ENCODE assay signal across 10 mouse cellular contexts in genomic region chr8:92673101-92673500, GRCm38 (mm10). TPM values are rescaled to one million over a fixed set of nuclear protein-coding genes. Genes with fewer than 3 reads are reported as not detected.
DNase-seq lines count a peak whose midpoint lies in the region; ATAC-seq and TF ChIP-seq lines count a peak whose summit lies in the region.
"Had no signal": no experiment of that assay in that cellular context is flagged by ENCODE, and none has a peak within 500 bp of the region (broad histone marks: within the 10 kb centered on the region; RNA-seq: fewer than 3 reads in every experiment).

No protein-coding gene starts in this region.

- peaks cover 46% of the 10 kb centered on the region for H3K27me3 ChIP-seq in neural tube, embryonic 11.5 days (ENCODE audit: control insufficient read depth, insufficient read depth, low read length)
- peaks cover 86% of the 10 kb centered on the region for H3K27me3 ChIP-seq in limb, embryonic 14.5 days (ENCODE audit: control insufficient read depth, insufficient read depth, low read length)

- TF ChIP-seq CTCF in gastrocnemius, adult 2 months (IDR thresholded peaks at IDR 0.05), result no peak

- no peak overlapping the region for H3K27ac ChIP-seq in gastrocnemius, adult 2 months
- no peak overlapping the region for H3K27ac ChIP-seq in neural tube, embryonic 11.5 days (ENCODE audit: low read depth, low read length)
- no peak overlapping the region for H3K27ac ChIP-seq in limb, embryonic 14.5 days (replicated peaks; ENCODE audit: low read depth, low read length)
- H3K27ac ChIP-seq: liver, embryonic 14.5 days had no signal

- H3K4me2 ChIP-seq in neural tube, embryonic 11.5 days (ENCODE audit: low read depth), result peak overlapping the region; percentile 96
- peak overlapping the region; percentile 75 for H3K4me2 ChIP-seq in limb, embryonic 14.5 days (replicated peaks; ENCODE audit: low read depth, low read length, severe bottlenecking)

- no peaks in the 10 kb centered on the region for H3K9me3 ChIP-seq in neural tube, embryonic 11.5 days (ENCODE audit: control insufficient read depth, low read length)
- H3K9me3 ChIP-seq in limb, embryonic 14.5 days (ENCODE audit: control insufficient read depth, low read length), result no peaks in the 10 kb centered on the region

- no peaks in the 10 kb centered on the region for H3K36me3 ChIP-seq in neural tube, embryonic 11.5 days (ENCODE audit: control insufficient read depth, insufficient read depth, low read length)
- no peaks in the 10 kb centered on the region for H3K36me3 ChIP-seq in limb, embryonic 14.5 days (ENCODE audit: control insufficient read depth, insufficient read depth, low read length)

- peak overlapping the region; percentile 55 for H3K4me3 ChIP-seq in gastrocnemius, adult 2 months
- H3K4me3 ChIP-seq in neural tube, embryonic 11.5 days (ENCODE audit: low read depth, low read length), result peak overlapping the region; percentile 46
- H3K4me3 ChIP-seq in limb, embryonic 14.5 days (replicated peaks; ENCODE audit: low read length), result peak overlapping the region; percentile 45

- no peak overlapping the region for H3K9ac ChIP-seq in neural tube, embryonic 11.5 days (ENCODE audit: low read length)
- H3K9ac ChIP-seq in limb, embryonic 14.5 days (ENCODE audit: low read depth, low read length, severe bottlenecking), result no peak overlapping the region
- H3K9ac ChIP-seq: liver, embryonic 14.5 days had no signal

- no peak for TF ChIP-seq POLR2A in limb, embryonic 14.5 days (IDR thresholded peaks at IDR 0.05; ENCODE audit: borderline replicate concordance, extremely low read depth, insufficient read depth, insufficient read length)

- peaks cover 16% of the 10 kb centered on the region for H3K4me1 ChIP-seq in neural tube, embryonic 11.5 days (ENCODE audit: control insufficient read depth, insufficient read depth, low read length)
- H3K4me1 ChIP-seq in limb, embryonic 14.5 days (ENCODE audit: control insufficient read depth, insufficient read depth, low read length), result peaks cover 17% of the 10 kb centered on the region

- ATAC-seq in neural tube, embryonic 11.5 days (ENCODE audit: insufficient read depth, low FRiP score, low TSS enrichment), result no peak
- no peak for ATAC-seq in limb, embryonic 14.5 days (ENCODE audit: low FRiP score, low read depth)
- ATAC-seq in erythroblast, adult 5-6 weeks (replicated peaks; ENCODE audit: low FRiP score, poor library complexity, severe bottlenecking), result no peak

- intact Hi-C loops in gastrocnemius, adult 2 months (cut with DNase I), result no loop called here

- 3% methylated on average over 11 of the region's 11 CpGs for WGBS in neural tube, embryonic 11.5 days
- 2% methylated on average over 11 of the region's 11 CpGs for WGBS in limb, embryonic 14.5 days

- no peak for DNase-seq in gastrocnemius, adult 2 months
- no peak for DNase-seq in gastrocnemius, postnatal 4 days (ENCODE audit: low spot score in 2 of 2)
- DNase-seq in neural tube, embryonic 11.5 days (ENCODE audit: low spot score), result no peak
- no peak for DNase-seq in neural tube, embryonic 10.5 days (ENCODE audit: extremely low spot score, low spot score)
- DNase-seq in limb, embryonic 14.5 days (ENCODE audit: low spot score), result no peak
- DNase-seq in layer of hippocampus, adult 9-10 months (ENCODE audit: low spot score), result no peak
- DNase-seq in ovary, adult 18-20 months (ENCODE audit: low spot score), result no peak
- DNase-seq: thymus, adult 18-20 months had no signal

RNA-seq across cellular contexts. Expression of gene Irx6, which starts 1.0 kb away (rescaled TPM):
- total RNA-seq in gastrocnemius, adult 2 months (2021), result not detected
- not detected for total RNA-seq in gastrocnemius, postnatal 4 days (2021)
- 2.0 and 2.3 TPM in 2 replicates for polyA plus RNA-seq in neural tube, embryonic 11.5 days (2014; fragmentation: Nextera tagmentation; extraction: Ambion mirVana)
- 7.6 and 9.0 TPM in 2 replicates for polyA plus RNA-seq in limb, embryonic 14.5 days (2012; rRNA removed)
- 7.4 and 8.5 TPM in 2 replicates for polyA plus RNA-seq in limb, embryonic 14.5 days (2014; fragmentation: Nextera tagmentation; extraction: Ambion mirVana)
- total RNA-seq in erythroblast, adult 5-6 weeks (2015; ENCODE audit: low replicate concordance), result not detected in 2 replicates
- total RNA-seq in erythroblast, adult 5-6 weeks (2017; ENCODE audit: low replicate concordance), result not detected in 2 replicates
